Mouse (Mus musculus): Measurements from ENCODE around the gene Ksr1. TPM values are rescaled to one million over a fixed set of nuclear protein-coding genes. Genes with fewer than 3 reads are reported as not detected.
A peak's percentile ranks its signal among the peaks of the same experiment; 100 is the strongest.

Ksr1 gene
- polyA plus RNA-seq, 1 experiment, result 26.9 TPM

GRCm38 (mm10) chr11:79145283-79146265 lies 633 bp downstream of the Ksr1 start:
- DNase-seq (ENCODE audit: low read depth), result peak; percentile 52
- no peak for TF ChIP-seq CTCF (IDR thresholded peaks at IDR 0.05; ENCODE audit: borderline replicate concordance, extremely low read depth, insufficient read depth, insufficient read length)
- TF ChIP-seq POLR2A (IDR thresholded peaks at IDR 0.05; ENCODE audit: borderline replicate concordance, extremely low read depth, insufficient read depth, insufficient read length, poor library complexity, severe bottlenecking), result no peak

GRCm38 (mm10) chr11:79144741-79145140 lies 1.5 kb downstream of the Ksr1 start:
- TF ChIP-seq CTCF (IDR thresholded peaks at IDR 0.05; ENCODE audit: borderline replicate concordance, extremely low read depth, insufficient read depth, insufficient read length) (no peak), POLR2A (IDR thresholded peaks at IDR 0.05; ENCODE audit: borderline replicate concordance, extremely low read depth, insufficient read depth, insufficient read length, poor library complexity, severe bottlenecking) (no peak)
- DNase-seq (ENCODE audit: low read depth), result peak; percentile 78

- no peak for TF ChIP-seq POLR2A (IDR thresholded peaks at IDR 0.05; ENCODE audit: borderline replicate concordance, extremely low read depth, insufficient read depth, insufficient read length, poor library complexity, severe bottlenecking)
- TF ChIP-seq CTCF (IDR thresholded peaks at IDR 0.05; ENCODE audit: borderline replicate concordance, extremely low read depth, insufficient read depth, insufficient read length), result no peak
- no peak for DNase-seq (ENCODE audit: low read depth)
Observed at GRCm38 (mm10) chr11:79144043-79144591, 2.1 kb downstream of the Ksr1 start.

GRCm38 (mm10) chr11:79143322-79143721 lies 2.9 kb downstream of the Ksr1 start:
- TF ChIP-seq CTCF (IDR thresholded peaks at IDR 0.05; ENCODE audit: borderline replicate concordance, extremely low read depth, insufficient read depth, insufficient read length) (no peak), POLR2A (IDR thresholded peaks at IDR 0.05; ENCODE audit: borderline replicate concordance, extremely low read depth, insufficient read depth, insufficient read length, poor library complexity, severe bottlenecking) (no peak)

GRCm38 (mm10) chr11:79142381-79142780 lies 3.8 kb downstream of the Ksr1 start:
- peak; percentile 21 for DNase-seq (ENCODE audit: low read depth)

More at GRCm38 (mm10) chr11:79143322-79143721, 2.9 kb downstream of the Ksr1 start:
- no peak for DNase-seq (ENCODE audit: low read depth)

GRCm38 (mm10) chr11:79141235-79142109 lies 4.7 kb downstream of the Ksr1 start:
- TF ChIP-seq POLR2A (IDR thresholded peaks at IDR 0.05; ENCODE audit: borderline replicate concordance, extremely low read depth, insufficient read depth, insufficient read length, poor library complexity, severe bottlenecking) (no peak), CTCF (IDR thresholded peaks at IDR 0.05; ENCODE audit: borderline replicate concordance, extremely low read depth, insufficient read depth, insufficient read length) (no peak)
- peak; percentile 25 for DNase-seq (ENCODE audit: low read depth)

More at GRCm38 (mm10) chr11:79142381-79142780, 3.8 kb downstream of the Ksr1 start:
- no peak for TF ChIP-seq CTCF (IDR thresholded peaks at IDR 0.05; ENCODE audit: borderline replicate concordance, extremely low read depth, insufficient read depth, insufficient read length)
- no peak for TF ChIP-seq POLR2A (IDR thresholded peaks at IDR 0.05; ENCODE audit: borderline replicate concordance, extremely low read depth, insufficient read depth, insufficient read length, poor library complexity, severe bottlenecking)

GRCm38 (mm10) chr11:79140511-79140888 lies 5.7 kb downstream of the Ksr1 start:
- TF ChIP-seq POLR2A (IDR thresholded peaks at IDR 0.05; ENCODE audit: borderline replicate concordance, extremely low read depth, insufficient read depth, insufficient read length, poor library complexity, severe bottlenecking) (no peak), CTCF (IDR thresholded peaks at IDR 0.05; ENCODE audit: borderline replicate concordance, extremely low read depth, insufficient read depth, insufficient read length) (no peak)
- DNase-seq (ENCODE audit: low read depth), result no peak

- DNase-seq (ENCODE audit: low read depth), result no peak
- TF ChIP-seq POLR2A (IDR thresholded peaks at IDR 0.05; ENCODE audit: borderline replicate concordance, extremely low read depth, insufficient read depth, insufficient read length, poor library complexity, severe bottlenecking) (no peak), CTCF (IDR thresholded peaks at IDR 0.05; ENCODE audit: borderline replicate concordance, extremely low read depth, insufficient read depth, insufficient read length) (no peak)
Observed at GRCm38 (mm10) chr11:79139878-79140510, 6.2 kb downstream of the Ksr1 start.

- DNase-seq (ENCODE audit: low read depth), result no peak
- no peak for TF ChIP-seq POLR2A (IDR thresholded peaks at IDR 0.05; ENCODE audit: borderline replicate concordance, extremely low read depth, insufficient read depth, insufficient read length, poor library complexity, severe bottlenecking)
- TF ChIP-seq CTCF (IDR thresholded peaks at IDR 0.05; ENCODE audit: borderline replicate concordance, extremely low read depth, insufficient read depth, insufficient read length), result no peak
Observed at GRCm38 (mm10) chr11:79138621-79139020, 7.6 kb downstream of the Ksr1 start.

- DNase-seq (ENCODE audit: low read depth), result peak; percentile 65
- TF ChIP-seq POLR2A (IDR thresholded peaks at IDR 0.05; ENCODE audit: borderline replicate concordance, extremely low read depth, insufficient read depth, insufficient read length, poor library complexity, severe bottlenecking), result no peak
- TF ChIP-seq CTCF (IDR thresholded peaks at IDR 0.05; ENCODE audit: borderline replicate concordance, extremely low read depth, insufficient read depth, insufficient read length), result no peak
Observed at GRCm38 (mm10) chr11:79137245-79137644, 9.0 kb downstream of the Ksr1 start.

Measured in brain, embryonic 14.5 days (tissue).